Comparison of ENCODE assay signal across 30 mouse cellular contexts in the genomic region with DNA sequence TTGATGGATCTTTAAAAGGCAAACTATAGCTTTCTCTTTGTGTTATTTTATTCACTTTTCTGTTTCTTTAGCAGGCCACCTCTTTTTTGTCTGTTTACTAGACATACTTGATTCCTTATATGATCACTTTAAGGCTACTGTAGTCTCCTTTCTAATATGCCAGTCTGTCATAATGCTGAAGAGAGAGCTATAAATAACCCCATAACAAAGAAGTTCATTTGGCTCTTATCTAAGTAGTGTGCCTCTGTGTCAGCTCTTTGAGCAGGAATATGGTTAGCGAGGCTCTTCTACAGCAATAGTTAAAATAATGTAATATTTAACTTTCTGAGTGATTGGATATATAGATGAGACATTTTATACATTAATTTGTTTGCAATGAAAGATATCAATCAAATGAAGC.
"Had no signal": no experiment of that assay in that cellular context is flagged by ENCODE, and none has a peak within 500 bp of the region (broad histone marks: within the 10 kb centered on the region; RNA-seq: fewer than 3 reads in every experiment).

No protein-coding gene starts in this region.

- H3K27ac ChIP-seq: limb, embryonic 10.5 days; limb, embryonic 12.5 days; limb, embryonic 13.5 days; limb, embryonic 15.5 days; liver, embryonic 12.5 days; liver, embryonic 13.5 days; liver, embryonic 14.5 days; liver, embryonic 15.5 days; lung, embryonic 15.5 days; macrophage; midbrain, embryonic 10.5 days; midbrain, embryonic 12.5 days; midbrain, embryonic 15.5 days; neural tube, embryonic 12.5 days had no signal

- H3K9ac ChIP-seq: limb, embryonic 12.5 days; limb, embryonic 13.5 days; limb, embryonic 15.5 days; liver, embryonic 12.5 days; liver, embryonic 13.5 days; liver, embryonic 14.5 days; liver, embryonic 15.5 days; liver, postnatal 0 days; lung, embryonic 14.5 days; lung, embryonic 15.5 days; midbrain, embryonic 12.5 days; midbrain, embryonic 15.5 days; neural tube, embryonic 12.5 days had no signal

- H3K36me3 ChIP-seq: limb, embryonic 10.5 days; limb, embryonic 12.5 days; limb, embryonic 13.5 days; limb, embryonic 15.5 days; liver, embryonic 12.5 days; liver, embryonic 13.5 days; liver, embryonic 15.5 days; lung, embryonic 15.5 days; midbrain, embryonic 10.5 days; midbrain, embryonic 12.5 days; midbrain, embryonic 15.5 days; neural tube, embryonic 12.5 days had no signal

- H3K4me2 ChIP-seq: limb, embryonic 12.5 days; limb, embryonic 13.5 days; limb, embryonic 15.5 days; liver, embryonic 11.5 days; liver, embryonic 12.5 days; liver, embryonic 13.5 days; liver, embryonic 15.5 days; lung, embryonic 14.5 days; lung, embryonic 15.5 days; midbrain, embryonic 12.5 days; midbrain, embryonic 15.5 days; neural tube, embryonic 12.5 days had no signal

- H3K4me3 ChIP-seq: limb, embryonic 10.5 days; limb, embryonic 12.5 days; limb, embryonic 13.5 days; limb, embryonic 15.5 days; liver, embryonic 12.5 days; liver, embryonic 13.5 days; liver, embryonic 15.5 days; lung, embryonic 15.5 days; megakaryocyte, embryonic 14.5 days; midbrain, embryonic 10.5 days; midbrain, embryonic 12.5 days; midbrain, embryonic 15.5 days; myocyte; neural tube, embryonic 12.5 days had no signal

- DNase-seq: left cerebral cortex, postnatal 4 days; liver; liver, embryonic 13.5 days; liver, postnatal 0 days; lung, adult 18-20 months; lung, adult 2 months; lung, embryonic 14.5 days; lung, postnatal 10 days; lung, postnatal 14 days; lung, postnatal 36 days; lung, postnatal 4 days; midbrain, embryonic 14.5 days had no signal

- H3K4me1 ChIP-seq: limb, embryonic 13.5 days; limb, embryonic 15.5 days; liver, embryonic 12.5 days; liver, embryonic 13.5 days; liver, embryonic 15.5 days; lung, embryonic 15.5 days; megakaryocyte, embryonic 14.5 days; midbrain, embryonic 10.5 days had no signal

- H3K9me3 ChIP-seq: limb, embryonic 10.5 days; limb, embryonic 12.5 days; limb, embryonic 13.5 days; limb, embryonic 15.5 days; liver, embryonic 12.5 days; liver, embryonic 13.5 days; liver, embryonic 15.5 days; lung, embryonic 15.5 days; megakaryocyte, embryonic 14.5 days; midbrain, embryonic 10.5 days; midbrain, embryonic 12.5 days; midbrain, embryonic 15.5 days; neural tube, embryonic 12.5 days had no signal

- H3K27me3 ChIP-seq: limb, embryonic 12.5 days; limb, embryonic 13.5 days; limb, embryonic 15.5 days; liver, embryonic 12.5 days; liver, embryonic 13.5 days; liver, embryonic 15.5 days; lung, embryonic 15.5 days; megakaryocyte, embryonic 14.5 days; midbrain, embryonic 12.5 days; midbrain, embryonic 15.5 days; neural tube, embryonic 12.5 days had no signal

- ATAC-seq: liver, embryonic 12.5 days; liver, postnatal 0 days; lung, postnatal 0 days; midbrain, embryonic 15.5 days; midbrain, embryonic 16.5 days had no signal
